Mouse (Mus musculus) CH12.LX (cell line): Measurements from ENCODE around the gene Helz.

Experiments used
- CTCF ChIP-seq, 2 experiments: IDR thresholded peaks in 1 of 2; conservative IDR thresholded peaks in 1 of 2; 2 replicates each; pipeline ENCODE4 v1.5.1; 2011 to 2012; ENCODE audit warnings: low read depth in 2 of 2, low read length in 2 of 2, improper control_type of control experiment in 1 of 2, inconsistent platforms in 1 of 2, mild to moderate bottlenecking in 1 of 2, moderate library complexity in 1 of 2
- EP300 ChIP-seq: IDR thresholded peaks from 2 replicates; pipeline ENCODE4 v1.6.1; 2011; ENCODE audit warnings: low read length, improper control_type of control experiment
- MAX ChIP-seq: IDR thresholded peaks from 2 replicates; pipeline ENCODE4 v1.6.1; 2011; ENCODE audit warnings: low read length, improper control_type of control experiment
- POLR2A ChIP-seq: IDR thresholded peaks from 2 replicates; pipeline ENCODE4 v1.6.1; 2011; ENCODE audit warnings: low read depth, mild to moderate bottlenecking, improper control_type of control experiment, low read length
- ZNF384 ChIP-seq: IDR thresholded peaks from 2 replicates; pipeline ENCODE4 v1.6.1; 2012; ENCODE audit warnings: low read depth, low read length, improper control_type of control experiment, inconsistent platforms

GRCm38 (mm10) chr11:107559874-107560273, 12.1 kb downstream of the Helz start:
- TF ChIP-seq ZNF384 (no peak), CTCF (conservative IDR thresholded peaks at IDR 0.05 in 1 of 2, IDR thresholded peaks at IDR 0.05 in 1 of 2; ENCODE audit: low read depth in 2 of 2, low read length in 2 of 2) (no peak), EP300 (no peak), POLR2A (no peak), MAX (no peak)
